Mouse (Mus musculus) MEL (cell line): ENCODE results near the gene Gmppb. TPM values are rescaled to one million over a fixed set of nuclear protein-coding genes. Genes with fewer than 3 reads are reported as not detected.
"Not testable (repeated sequence)": the region's sequence is repeated elsewhere in the genome, so short reads cannot be mapped to it uniquely, and the experiment has no call there.

Source experiments
- DNase-seq: peaks from one replicate; pipeline ENCODE4 v3.0.0; 2011; ENCODE audit warnings: low read depth, low spot score
- H3K27ac ChIP-seq: 2 replicates; pipeline ENCODE4 v1.5.1; 2012; ENCODE audit warnings: low read depth, mild to moderate bottlenecking, control low read depth, low read length, moderate library complexity; ENCODE audit not compliant: control insufficient read depth
- H3K27me3 ChIP-seq, 2 experiments: fragments of 150-350 bp in 1 of 2; sonication (generic) in 1 of 2; 2 replicates each; pipeline ENCODE4 v1.6.1; 2012; ENCODE audit warnings: low read length in 2 of 2, mild to moderate bottlenecking in 2 of 2, improper control_type of control experiment in 1 of 2, moderate library complexity in 1 of 2; ENCODE audit not compliant: insufficient read depth in 2 of 2, control insufficient read depth in 1 of 2
- H3K36me3 ChIP-seq, 2 experiments: 2 replicates each; pipeline ENCODE4 v1.6.1; 2012 to 2014; ENCODE audit warnings: low read length in 2 of 2, improper control_type of control experiment in 1 of 2, inconsistent platforms in 1 of 2, mild to moderate bottlenecking in 1 of 2; ENCODE audit not compliant: insufficient read depth in 2 of 2, control insufficient read depth in 1 of 2
- H3K4me1 ChIP-seq, 2 experiments: fragments of 150-350 bp in 1 of 2; sonication (generic) in 1 of 2; 2 replicates each; pipeline ENCODE4 v1.6.1; 2012; ENCODE audit warnings: low read length in 2 of 2, improper control_type of control experiment in 1 of 2, mild to moderate bottlenecking in 1 of 2; ENCODE audit not compliant: insufficient read depth in 2 of 2, control insufficient read depth in 1 of 2
- H3K4me3 ChIP-seq, 2 experiments: fragments of 150-350 bp in 1 of 2; sonication (generic) in 1 of 2; 2 replicates each; pipeline ENCODE4 v1.5.1; 2012; ENCODE audit warnings: low read depth in 2 of 2, low read length in 2 of 2, mild to moderate bottlenecking in 2 of 2, moderate library complexity in 2 of 2, control low read depth in 1 of 2, improper control_type of control experiment in 1 of 2; ENCODE audit not compliant: control insufficient read depth in 1 of 2, insufficient read depth in 1 of 2
- H3K79me2 ChIP-seq: 2 replicates; pipeline ENCODE4 v1.6.1; 2012; ENCODE audit warnings: mild to moderate bottlenecking, low read length, moderate library complexity; ENCODE audit not compliant: control insufficient read depth, poor library complexity, insufficient read depth
- H3K9ac ChIP-seq: 2 replicates; pipeline ENCODE4 v1.6.1; 2012; ENCODE audit warnings: low read depth, mild to moderate bottlenecking, control low read depth, low read length, moderate library complexity; ENCODE audit not compliant: control insufficient read depth, poor library complexity, severe bottlenecking
- H3K9me3 ChIP-seq: fragments of 150-350 bp; sonication (generic); replicated peaks from 2 replicates; pipeline ENCODE4 v1.6.1; 2012; ENCODE audit warnings: mild to moderate bottlenecking, low read length, improper control_type of control experiment, moderate library complexity; ENCODE audit not compliant: insufficient read depth
- CTCF ChIP-seq, 3 experiments: IDR thresholded peaks in 2 of 3; conservative IDR thresholded peaks in 1 of 3; 2 replicates each; pipeline ENCODE4 v1.5.1; 2011 to 2012; ENCODE audit warnings: low read length in 3 of 3, low read depth in 2 of 3, mild to moderate bottlenecking in 2 of 3, improper control_type of control experiment in 1 of 3, inconsistent platforms in 1 of 3, mixed read lengths in 1 of 3, moderate library complexity in 1 of 3; ENCODE audit not compliant: control insufficient read depth in 1 of 3, insufficient read depth in 1 of 3, poor library complexity in 1 of 3, severe bottlenecking in 1 of 3
- MEF2A ChIP-seq: IDR thresholded peaks from 2 replicates; pipeline ENCODE4 v1.6.1; 2014; ENCODE audit warnings: low read depth, mild to moderate bottlenecking, inconsistent platforms, low read length, improper control_type of control experiment; ENCODE audit not compliant: poor library complexity, insufficient replicate concordance, severe bottlenecking; ENCODE audit errors: extremely low read depth
- MXI1 ChIP-seq: IDR thresholded peaks from 2 replicates; pipeline ENCODE4 v1.6.1; 2011; ENCODE audit warnings: mild to moderate bottlenecking, low read depth, low read length, improper control_type of control experiment
- NELFE ChIP-seq: IDR thresholded peaks from 2 replicates; pipeline ENCODE4 v1.6.1; 2011; ENCODE audit warnings: low read depth, low read length, improper control_type of control experiment
- RAD21 ChIP-seq: IDR thresholded peaks from 2 replicates; pipeline ENCODE4 v1.6.1; 2011; ENCODE audit warnings: mild to moderate bottlenecking, low read depth, low read length, improper control_type of control experiment
- SMC3 ChIP-seq: IDR thresholded peaks from 2 replicates; pipeline ENCODE4 v1.6.1; 2011; ENCODE audit warnings: low read depth, low read length, improper control_type of control experiment
- TAL1 ChIP-seq: IDR thresholded peaks from 2 replicates; pipeline ENCODE4 v1.6.1; 2012; ENCODE audit warnings: mild to moderate bottlenecking, inconsistent platforms, low read length, moderate library complexity, mixed read lengths
- TCF12 ChIP-seq: IDR thresholded peaks from 2 replicates; pipeline ENCODE4 v1.6.1; 2014; ENCODE audit warnings: low read depth, mild to moderate bottlenecking, inconsistent platforms, low read length, improper control_type of control experiment, moderate library complexity
- ZNF384 ChIP-seq: IDR thresholded peaks from 2 replicates; pipeline ENCODE4 v1.6.1; 2012; ENCODE audit warnings: low read depth, mild to moderate bottlenecking, inconsistent platforms, low read length, improper control_type of control experiment
- polyA plus RNA-seq, 2 experiments: library from polyadenylated mRNA; stranded (reverse) in 1 of 2; unstranded in 1 of 2; fragments of >175 nt in 1 of 2; fragments of >200 nt in 1 of 2; gene quantifications; 2 replicates each; pipeline versions ENCODE4 v1.2.1 to v1.2.4; 2012; ENCODE audit warnings: low replicate concordance in 2 of 2, low read depth in 1 of 2; ENCODE audit not compliant: insufficient read length in 2 of 2, insufficient read depth in 1 of 2, missing spikeins in 1 of 2
- total RNA-seq: library from RNA; depleted of rRNA; stranded (reverse); fragments of 300-350 nt; gene quantifications from 2 replicates; pipeline ENCODE4 v1.2.3, GENCODE M21; 2012

Gmppb gene
- total and polyA plus RNA-seq, 3 experiments: 26.2 to 38.1 TPM; not detected in 1

GRCm38 (mm10) chr9:108003531-108003890 lies 45.5 kb upstream of the Gmppb start:
- H3K4me1 ChIP-seq: peaks cover 8 to 13% of the 10 kb centered on the region in 2 experiments
- TF ChIP-seq CTCF (IDR thresholded peaks at IDR 0.05 in 2 of 3, conservative IDR thresholded peaks at IDR 0.05 in 1 of 3; ENCODE audit: control insufficient read depth in 1 of 3, insufficient read depth in 1 of 3, low read depth in 2 of 3, low read length in 3 of 3, poor library complexity in 1 of 3, severe bottlenecking in 1 of 3) (no peak), NELFE (0 out of 2 replicates have a peak, but pooled peaks have one; percentile 17), TCF12 (0 out of 2 replicates have a peak, but pooled peaks have one; percentile 7)
- DNase-seq: no peak

GRCm38 (mm10) chr9:108008041-108008440 lies 41.0 kb upstream of the Gmppb start:
- Histone ChIP-seq H3K4me3 (no peak overlapping the region), H3K36me3 (peaks cover 6 to 21% of the 10 kb centered on the region in 2 experiments), H3K9me3 (no peaks in the 10 kb centered on the region), H3K9ac (no peak overlapping the region), H3K27me3 (no peaks in the 10 kb centered on the region), H3K4me1 (peaks cover 12 to 13% of the 10 kb centered on the region in 2 experiments), H3K27ac (no peak overlapping the region), H3K79me2 (peaks cover 54% of the 10 kb centered on the region)
- DNase-seq: no peak
- TF ChIP-seq MEF2A: no peak
- TF ChIP-seq, all 39 proteins: peak for 0

More at GRCm38 (mm10) chr9:108003531-108003890, 45.5 kb upstream of the Gmppb start:
- H3K9ac ChIP-seq: peak overlapping the region; percentile 91
- H3K27me3 ChIP-seq: no peaks in the 10 kb centered on the region
- H3K9me3 ChIP-seq: no peaks in the 10 kb centered on the region
- peak overlapping the region; percentile 86 to 93 for H3K4me3 ChIP-seq
- peaks cover 0 to 18% of the 10 kb centered on the region in 2 experiments; a peak in 3 of 4 replicates for H3K36me3 ChIP-seq
- H3K79me2 ChIP-seq: peaks cover 47% of the 10 kb centered on the region
- H3K27ac ChIP-seq: peak overlapping the region; percentile 65

GRCm38 (mm10) chr9:108010385-108010784 lies 38.7 kb upstream of the Gmppb start:
- H3K4me1 ChIP-seq: peaks cover 4 to 6% of the 10 kb centered on the region in 2 experiments; a peak in 3 of 4 replicates
- no peak overlapping the region for H3K4me3 ChIP-seq
- H3K27me3 ChIP-seq: no peaks in the 10 kb centered on the region
- H3K9ac ChIP-seq: no peak overlapping the region
- H3K27ac ChIP-seq: no peak overlapping the region
- DNase-seq: peak; percentile 28
- H3K79me2 ChIP-seq: peaks cover 33% of the 10 kb centered on the region
- H3K9me3 ChIP-seq: no peaks in the 10 kb centered on the region
- peak; percentile 81 for TF ChIP-seq MXI1
- no peak for TF ChIP-seq TAL1
- peaks cover 9 to 10% of the 10 kb centered on the region in 2 experiments for H3K36me3 ChIP-seq

- not testable (repeated sequence) for H3K27ac ChIP-seq, H3K27me3 ChIP-seq, H3K4me1 ChIP-seq, H3K9me3 ChIP-seq, H3K9ac ChIP-seq, H3K36me3 ChIP-seq, H3K4me3 ChIP-seq
- peak; percentile 58 for TF ChIP-seq ZNF384
- TF ChIP-seq CTCF (IDR thresholded peaks at IDR 0.05 in 2 of 3, conservative IDR thresholded peaks at IDR 0.05 in 1 of 3; ENCODE audit: control insufficient read depth in 1 of 3, insufficient read depth in 1 of 3, low read depth in 2 of 3, low read length in 3 of 3, poor library complexity in 1 of 3, severe bottlenecking in 1 of 3): peak in 2 of 3 experiments; percentile 22 to 52; a peak in 3 of 6 replicates
- TF ChIP-seq SMC3: peak; percentile 51
- TF ChIP-seq RAD21: peak; percentile 34
- peak; percentile 47 for DNase-seq
- H3K79me2 ChIP-seq: peaks cover 20% of the 10 kb centered on the region
Observed at GRCm38 (mm10) chr9:108013577-108013976, 35.5 kb upstream of the Gmppb start.
